Mouse (Mus musculus) kidney, adult 2 months (tissue): Measurements from ENCODE around the gene Alk.

ENCODE experiments used
- CTCF ChIP-seq: fragments of 200-500 bp; conservative IDR thresholded peaks from 2 replicates; pipeline ENCODE4 v1.5.1; 2011; ENCODE audit warnings: low read depth, mild to moderate bottlenecking, control low read depth, low read length, moderate library complexity, mixed read lengths; ENCODE audit not compliant: insufficient read depth, insufficient read length
- POLR2A ChIP-seq: fragments of 200-500 bp; IDR thresholded peaks from one replicate; pipeline ENCODE4 v1.6.1; 2011; ENCODE audit warnings: low read depth, low read length, control low read depth

GRCm38 (mm10) chr17:72571379-72571778 is 33.0 kb downstream of the Alk start:
- TF ChIP-seq CTCF = no peak
- no peak for TF ChIP-seq POLR2A
